Mouse (Mus musculus): Measurements from ENCODE around the gene Rbbp5.

- TF ChIP-seq CTCF (IDR thresholded peaks at IDR 0.05; ENCODE audit: borderline replicate concordance, insufficient read depth, low read length) (no peak), POLR2A (IDR thresholded peaks at IDR 0.05; ENCODE audit: low read depth, low read length) (no peak)
Observed at GRCm38 (mm10) chr1:132532521-132532920, 55.4 kb downstream of the Rbbp5 start.
